Mouse (Mus musculus) liver, postnatal 0 days (tissue): Measurements from ENCODE around the gene Prph. TPM values are rescaled to one million over a fixed set of nuclear protein-coding genes. Genes with fewer than 3 reads are reported as not detected.

Source experiments
- ATAC-seq: fragments of 200-750 bp; cut with Nextera tagmentation; 2 replicates; pipeline ENCODE4 v1.8.0; 2017; ENCODE audit warnings: mild to moderate bottlenecking, moderate library complexity
- DNase-seq: peaks from one replicate; pipeline ENCODE4 v3.0.0-alpha.2; 2016
- H3K27ac ChIP-seq: fragments of 300-500 bp; sonication (generic); 2 replicates; pipeline ENCODE4 v1.5.1; 2014; ENCODE audit warnings: antibody characterized with exemption, moderate library complexity, mild to moderate bottlenecking, low read depth
- H3K27me3 ChIP-seq: fragments of 300-500 bp; sonication (generic); 2 replicates; pipeline ENCODE4 v1.6.1; 2014; ENCODE audit warnings: low read length, control low read depth, mixed read lengths; ENCODE audit not compliant: insufficient read depth
- H3K36me3 ChIP-seq: fragments of 300-500 bp; sonication (generic); replicated peaks from 2 replicates; pipeline ENCODE4 v1.6.1; 2014; ENCODE audit warnings: mild to moderate bottlenecking, control low read depth, low read length, moderate library complexity, mixed read lengths; ENCODE audit not compliant: insufficient read depth
- H3K4me1 ChIP-seq: fragments of 300-500 bp; sonication (generic); 2 replicates; pipeline ENCODE4 v1.6.1; 2014; ENCODE audit warnings: antibody characterized with exemption, mild to moderate bottlenecking, control low read depth; ENCODE audit not compliant: insufficient read depth
- H3K4me2 ChIP-seq: fragments of 300-500 bp; sonication (generic); 2 replicates; pipeline ENCODE4 v1.6.1; 2014; ENCODE audit warnings: low read depth, mild to moderate bottlenecking, low read length, moderate library complexity, mixed read lengths
- H3K4me3 ChIP-seq: fragments of 300-500 bp; sonication (generic); 2 replicates; pipeline ENCODE4 v1.5.1; 2014; ENCODE audit warnings: low read depth, low read length
- H3K9ac ChIP-seq: fragments of 300-500 bp; sonication (generic); replicated peaks from 2 replicates; pipeline ENCODE4 v1.6.1; 2014; ENCODE audit warnings: mild to moderate bottlenecking, moderate library complexity
- H3K9me3 ChIP-seq: fragments of 300-500 bp; sonication (generic); 2 replicates; pipeline ENCODE4 v1.6.1; 2016; ENCODE audit warnings: mild to moderate bottlenecking, control low read depth, low read length, mixed read lengths
- CTCF ChIP-seq: sonication (generic); IDR thresholded peaks from 2 replicates; pipeline ENCODE4 v1.5.1; 2016; ENCODE audit warnings: antibody characterized with exemption, low read depth
- EP300 ChIP-seq: IDR thresholded peaks from 2 replicates; pipeline ENCODE4 v1.6.1; 2016; ENCODE audit warnings: antibody characterized with exemption, low read depth, mild to moderate bottlenecking
- WGBS: fragments of 180-500 bp; shearing (Covaris S2); extraction: QIAGEN DNeasy Blood & Tissue Kit; methylation state at CpG from one replicate; pipeline ENCODE4 v1.1.7; 2014; ENCODE audit not compliant: insufficient replicate concordance; 5-methylcytosine and 5-hydroxymethylcytosine counted together
- polyA plus RNA-seq: library from polyadenylated mRNA; unstranded; fragments of >200 nt; fragmentation: Nextera tagmentation; extraction: Ambion mirVana; gene quantifications from 2 replicates; pipeline ENCODE4 v1.2.1, GENCODE M21; 2015

Gene Prph
- polyA plus RNA-seq, 1 experiment from 2014 or later: 0.85 TPM

DNA sequence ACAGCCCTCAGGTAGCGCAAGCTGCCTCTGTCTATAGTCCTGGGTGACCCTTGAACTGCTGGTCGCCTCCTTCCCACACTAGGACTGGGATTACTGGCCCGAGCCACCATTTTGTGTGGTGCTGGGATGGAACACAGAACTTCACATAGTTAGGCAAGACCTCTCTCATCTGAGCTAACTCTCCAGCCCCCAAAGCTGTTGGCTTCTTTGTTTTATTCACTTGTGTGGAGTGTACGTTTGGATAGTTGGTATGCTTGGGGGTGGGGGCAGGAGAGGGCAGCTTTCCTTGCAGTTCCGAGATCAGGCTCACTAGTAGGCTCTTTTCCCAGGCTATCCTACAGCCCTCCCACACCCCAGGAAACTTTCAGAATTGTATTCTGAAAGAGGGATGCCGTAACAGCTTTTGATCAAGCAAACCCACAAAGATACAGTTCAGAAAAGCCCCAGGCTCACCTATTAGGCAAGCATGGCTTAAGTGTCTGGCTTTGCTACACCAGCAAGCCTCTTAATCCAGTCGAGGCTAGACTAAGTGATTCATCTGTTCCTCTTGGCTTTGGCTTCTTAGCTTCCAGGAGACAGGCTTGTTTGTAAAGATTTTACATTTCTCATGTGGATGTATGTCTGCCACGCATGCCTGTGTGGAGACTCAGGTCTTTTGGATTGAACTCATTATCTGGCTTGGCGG, 22.8 kb upstream of the Prph start:
- 36% methylated on average over 9 of the region's 9 CpGs for WGBS
- Histone ChIP-seq H3K4me3 (peak overlapping the region; percentile 71), H3K9me3 (no peaks in the 10 kb centered on the region), H3K36me3 (peaks cover 40% of the 10 kb centered on the region), H3K27me3 (no peaks in the 10 kb centered on the region), H3K9ac (peak overlapping the region; percentile 80), H3K27ac (peak overlapping the region; percentile 79), H3K4me2 (peak overlapping the region; percentile 96), H3K4me1 (peaks cover 35% of the 10 kb centered on the region)
- ATAC-seq: no peak
- TF ChIP-seq CTCF (no peak), EP300 (no peak)
- DNase-seq: no peak

DNA sequence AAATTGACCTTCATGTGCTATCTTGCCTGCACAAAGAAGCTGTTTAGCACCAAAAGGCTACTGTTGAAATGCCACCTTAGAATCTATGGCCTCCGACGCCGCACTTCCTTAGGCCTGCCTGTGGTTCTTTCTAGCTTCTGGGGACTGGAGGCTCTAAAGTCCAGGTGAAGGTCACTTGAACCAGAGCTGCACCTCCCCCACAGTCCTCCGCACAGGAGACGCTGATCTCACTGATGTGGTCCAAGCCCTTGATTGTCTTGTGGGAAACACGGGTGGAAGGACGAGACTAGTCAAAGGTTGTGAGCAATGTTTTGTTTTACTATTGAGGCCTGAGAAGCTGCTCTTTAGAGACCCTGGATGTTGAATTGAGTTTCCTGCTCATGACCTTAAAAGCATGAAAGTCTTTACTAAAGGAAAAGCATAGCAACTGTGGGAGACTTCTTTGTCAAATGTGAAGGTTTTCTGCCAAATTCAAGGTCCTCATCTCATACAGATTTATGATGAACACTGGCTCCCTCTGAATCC, 22.2 kb upstream of the Prph start:
- H3K27me3 ChIP-seq: no peaks in the 10 kb centered on the region
- H3K4me2 ChIP-seq: peak overlapping the region; percentile 96
- TF ChIP-seq EP300: no peak
- no peak for TF ChIP-seq CTCF
- H3K4me1 ChIP-seq: peaks cover 35% of the 10 kb centered on the region
- no peak for DNase-seq
- 25% methylated on average over 7 of the region's 7 CpGs for WGBS
- peak overlapping the region; percentile 71 for H3K4me3 ChIP-seq
- H3K27ac ChIP-seq: peak overlapping the region; percentile 79
- H3K9ac ChIP-seq: peak overlapping the region; percentile 80
- no peak for ATAC-seq
- H3K9me3 ChIP-seq: no peaks in the 10 kb centered on the region
- H3K36me3 ChIP-seq: peaks cover 40% of the 10 kb centered on the region

GRCm38 (mm10) chr15:99033498-99034270, 21.3 kb upstream of the Prph start:
- 68% methylated on average over 7 of the region's 7 CpGs for WGBS
- TF ChIP-seq CTCF (no peak), EP300 (0 out of 2 replicates have a peak, but pooled peaks have one; percentile 13)
- peak overlapping the region; percentile 31; the same call in 1 of the 2 replicates for H3K9ac ChIP-seq
- H3K9me3 ChIP-seq: no peaks in the 10 kb centered on the region
- peak overlapping the region; percentile 96 for H3K4me2 ChIP-seq
- H3K4me3 ChIP-seq: peak overlapping the region; percentile 71
- H3K4me1 ChIP-seq: peaks cover 32% of the 10 kb centered on the region
- H3K27me3 ChIP-seq: no peaks in the 10 kb centered on the region
- ATAC-seq: no peak
- peak overlapping the region; percentile 31; the same call in 1 of the 2 replicates for H3K27ac ChIP-seq
- peaks cover 47% of the 10 kb centered on the region for H3K36me3 ChIP-seq
- DNase-seq: no peak

DNA sequence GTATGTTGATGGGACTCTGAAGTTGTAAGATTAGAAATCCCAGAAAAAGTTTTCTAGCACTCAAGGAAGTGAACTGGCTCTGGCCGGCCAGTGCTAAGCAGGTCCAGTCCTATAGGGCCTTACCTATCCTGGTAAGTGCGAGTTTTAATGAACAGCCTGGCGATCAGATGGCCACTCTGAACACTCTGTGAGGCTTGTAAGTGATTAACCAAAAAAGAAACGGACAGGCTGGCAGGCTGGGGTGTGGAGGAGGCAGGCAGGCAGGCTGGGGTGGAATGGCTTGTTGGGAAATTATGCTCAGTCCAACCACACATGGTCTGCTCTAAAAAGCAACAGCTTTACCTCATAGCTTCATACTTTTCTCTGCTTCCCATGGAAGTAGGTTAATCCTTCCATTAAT, 19.5 kb upstream of the Prph start:
- Histone ChIP-seq H3K27me3 (no peaks in the 10 kb centered on the region), H3K9ac (no peak overlapping the region), H3K4me1 (peaks cover 26% of the 10 kb centered on the region), H3K4me3 (no peak overlapping the region), H3K36me3 (peaks cover 51% of the 10 kb centered on the region), H3K9me3 (no peaks in the 10 kb centered on the region), H3K27ac (peak overlapping the region; percentile 29; the same call in 1 of the 2 replicates), H3K4me2 (no peak overlapping the region)
- no peak for TF ChIP-seq EP300
- no peak for TF ChIP-seq CTCF
- ATAC-seq (peak; percentile 28; the same call in 1 of the 2 replicates), DNase-seq (no peak)
- WGBS: 69% methylated on average over 4 of the region's 4 CpGs

- peaks cover 32% of the 10 kb centered on the region for H3K4me1 ChIP-seq
- no peaks in the 10 kb centered on the region for H3K27me3 ChIP-seq
- TF ChIP-seq EP300: no peak
- TF ChIP-seq CTCF: no peak
- H3K27ac ChIP-seq: peak overlapping the region; percentile 29; the same call in 1 of the 2 replicates
- H3K36me3 ChIP-seq: peaks cover 51% of the 10 kb centered on the region
- ATAC-seq: no peak
- H3K4me2 ChIP-seq: no peak overlapping the region
- no peak overlapping the region for H3K4me3 ChIP-seq
- H3K9me3 ChIP-seq: no peaks in the 10 kb centered on the region
- WGBS: 90% methylated on average over 8 of the region's 8 CpGs
- DNase-seq: no peak
- no peak overlapping the region for H3K9ac ChIP-seq
Measured at GRCm38 (mm10) chr15:99036249-99036905, 18.6 kb upstream of the Prph start.

DNA sequence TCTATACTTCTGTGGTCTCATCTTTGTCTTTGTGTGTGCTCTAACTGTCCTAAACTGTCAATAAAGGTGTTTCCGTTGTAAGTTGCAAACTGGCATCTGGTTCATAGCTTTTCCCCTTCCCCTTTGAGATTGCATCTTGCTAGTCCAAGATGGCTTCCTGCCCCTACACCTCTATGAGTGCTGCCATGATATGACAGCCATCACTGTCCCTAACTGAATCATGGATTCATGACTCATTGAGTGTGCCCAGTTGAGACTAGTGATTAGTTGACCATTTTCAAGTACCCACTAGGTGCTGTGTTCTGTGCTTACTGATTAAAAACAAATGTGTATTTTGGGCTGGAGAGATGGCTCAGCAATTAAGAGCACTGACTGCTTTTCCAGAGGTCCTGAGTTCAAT, 16.9 kb upstream of the Prph start:
- peaks cover 42% of the 10 kb centered on the region for H3K36me3 ChIP-seq
- DNase-seq: no peak
- WGBS: 74% methylated on average over 1 of the region's 1 CpGs
- H3K9me3 ChIP-seq: no peaks in the 10 kb centered on the region
- ATAC-seq: no peak
- H3K4me3 ChIP-seq: no peak overlapping the region
- H3K4me2 ChIP-seq: no peak overlapping the region
- H3K27me3 ChIP-seq: no peaks in the 10 kb centered on the region
- no peak overlapping the region for H3K27ac ChIP-seq
- H3K4me1 ChIP-seq: peaks cover 27% of the 10 kb centered on the region
- TF ChIP-seq CTCF (no peak), EP300 (no peak)
- no peak overlapping the region for H3K9ac ChIP-seq
